Mouse (Mus musculus) bone marrow macrophage, adult 2 months (primary cell): ENCODE measurements around the gene Pcdh7. TPM values are rescaled to one million over a fixed set of nuclear protein-coding genes. Genes with fewer than 3 reads are reported as not detected.

ENCODE experiments used
- H3K27ac ChIP-seq: 2 replicates; pipeline ENCODE4 v1.5.1; 2012; ENCODE audit warnings: low read depth, low read length; ENCODE audit not compliant: insufficient read depth
- H3K4me1 ChIP-seq: 2 replicates; pipeline ENCODE4 v1.6.1; 2012; ENCODE audit warnings: low read length; ENCODE audit not compliant: control insufficient read depth, insufficient read depth
- H3K4me3 ChIP-seq: 2 replicates; pipeline ENCODE4 v1.5.1; 2012; ENCODE audit warnings: mild to moderate bottlenecking, low read length, moderate library complexity; ENCODE audit not compliant: insufficient read depth
- CTCF ChIP-seq: IDR thresholded peaks from 2 replicates; pipeline ENCODE4 v1.5.1; 2012; ENCODE audit warnings: low read depth, mild to moderate bottlenecking, low read length, moderate library complexity
- POLR2A ChIP-seq: IDR thresholded peaks from 2 replicates; pipeline ENCODE4 v1.6.1; 2012; ENCODE audit warnings: mild to moderate bottlenecking, low read depth, low read length, borderline replicate concordance
- polyA plus RNA-seq: library from polyadenylated mRNA; stranded (reverse); fragments of >200 nt; gene quantifications from 2 replicates; pipeline ENCODE4 v1.2.4, GENCODE M21; 2012; ENCODE audit not compliant: missing spikeins, insufficient read depth, insufficient read length

Gene Pcdh7
- polyA plus RNA-seq, 1 experiment = 4.2 TPM

DNA sequence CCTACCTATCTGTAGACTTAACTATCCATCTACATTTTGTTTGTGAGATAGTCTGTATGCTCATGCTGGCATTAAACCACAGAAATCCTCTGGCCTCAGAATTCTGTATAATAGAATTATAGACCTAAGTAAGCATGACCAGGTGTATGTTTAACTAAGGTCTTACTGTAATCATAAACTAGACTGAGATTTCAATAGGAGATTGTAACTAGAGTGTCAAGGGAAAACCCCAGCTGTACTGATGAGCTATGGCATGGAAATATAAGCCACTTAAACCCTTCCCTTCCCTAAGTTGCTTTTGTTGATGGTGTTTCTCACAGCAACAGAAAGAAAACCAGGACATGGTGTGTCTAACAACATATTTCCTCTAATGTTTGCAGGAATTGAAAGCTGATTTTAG is 78.6 kb downstream of the Pcdh7 start:
- Histone ChIP-seq H3K4me1 (no peaks in the 10 kb centered on the region), H3K4me3 (no peak overlapping the region), H3K27ac (no peak overlapping the region)
- no peak for TF ChIP-seq POLR2A
- TF ChIP-seq CTCF = no peak

DNA sequence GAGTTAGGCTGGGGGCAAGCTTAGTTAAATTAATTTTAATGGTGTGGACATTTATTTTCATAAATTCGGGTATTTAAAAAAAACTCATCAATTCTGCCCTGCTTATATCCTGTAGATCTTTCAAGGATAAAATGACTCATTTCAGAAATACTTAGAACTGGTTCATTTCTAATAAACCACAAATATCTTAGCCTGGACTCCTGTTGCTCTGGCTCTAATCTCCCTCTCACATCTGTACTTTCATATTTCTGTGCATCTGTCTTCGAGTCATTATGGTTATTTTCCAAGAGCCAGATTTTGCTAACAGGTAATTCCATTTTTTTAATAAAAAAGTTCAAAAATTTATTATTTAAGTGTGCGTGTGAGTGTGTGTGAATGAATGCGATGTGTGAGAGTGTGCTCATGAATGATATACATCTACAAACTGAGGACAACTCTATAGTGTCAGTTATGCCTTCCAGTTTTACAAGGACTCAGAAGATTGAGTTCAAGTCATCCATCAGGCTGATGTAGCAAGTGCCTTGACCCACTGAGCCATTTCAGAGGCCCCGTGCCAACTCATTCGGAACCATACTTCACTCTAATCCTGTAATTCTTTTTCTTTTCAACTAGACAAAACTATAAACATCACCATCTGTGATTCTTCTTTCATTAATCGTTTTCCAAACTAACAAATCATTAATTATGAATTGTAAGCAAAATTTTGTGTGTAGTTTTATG is 80.3 kb downstream of the Pcdh7 start:
- no peak overlapping the region for H3K27ac ChIP-seq
- H3K4me1 ChIP-seq = no peaks in the 10 kb centered on the region
- TF ChIP-seq CTCF (no peak), POLR2A (no peak)
- no peak overlapping the region for H3K4me3 ChIP-seq

DNA sequence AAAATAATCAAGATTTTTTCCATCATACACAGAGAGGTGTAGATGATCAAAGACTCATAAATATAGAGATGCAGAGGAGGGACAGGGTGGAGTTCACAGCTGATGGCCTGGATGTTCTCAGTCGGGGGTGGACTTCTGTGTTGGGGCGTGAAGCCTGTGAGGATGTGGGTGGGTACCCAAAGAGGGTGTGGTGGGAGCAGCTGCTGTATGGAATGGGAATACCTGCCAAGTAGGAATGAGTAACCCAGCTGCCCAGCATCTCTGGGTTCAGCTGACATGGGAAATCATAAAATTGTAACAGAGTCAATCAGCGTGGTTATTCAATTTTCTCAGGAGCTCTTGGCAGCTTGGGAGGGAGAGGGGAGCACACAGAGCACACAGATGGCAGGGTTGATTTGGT is 85.3 kb downstream of the Pcdh7 start:
- no peak overlapping the region for H3K4me3 ChIP-seq
- TF ChIP-seq POLR2A = no peak
- TF ChIP-seq CTCF = no peak
- no peaks in the 10 kb centered on the region for H3K4me1 ChIP-seq
- H3K27ac ChIP-seq = no peak overlapping the region

DNA sequence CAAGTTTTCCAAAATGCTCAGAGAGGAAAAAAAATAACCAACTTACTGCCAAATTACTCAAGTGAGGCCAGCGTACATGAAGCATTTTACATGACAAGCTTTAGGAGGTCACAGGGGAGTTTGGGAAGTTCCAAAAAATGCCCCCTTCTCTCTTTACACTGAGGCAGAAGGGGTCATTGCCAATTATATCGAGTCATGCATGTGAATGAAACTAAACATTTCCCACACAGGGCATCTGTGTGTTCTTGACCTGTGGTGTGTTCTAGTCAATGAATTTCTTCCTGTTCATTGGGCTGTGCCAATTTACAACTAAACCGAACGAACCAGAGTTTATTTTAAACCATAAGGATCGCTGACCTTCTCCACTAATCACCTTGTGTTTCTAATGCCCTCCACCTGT is 86.1 kb downstream of the Pcdh7 start:
- Histone ChIP-seq H3K4me3 (no peak overlapping the region), H3K4me1 (no peaks in the 10 kb centered on the region), H3K27ac (no peak overlapping the region)
- TF ChIP-seq POLR2A (no peak), CTCF (no peak)

DNA sequence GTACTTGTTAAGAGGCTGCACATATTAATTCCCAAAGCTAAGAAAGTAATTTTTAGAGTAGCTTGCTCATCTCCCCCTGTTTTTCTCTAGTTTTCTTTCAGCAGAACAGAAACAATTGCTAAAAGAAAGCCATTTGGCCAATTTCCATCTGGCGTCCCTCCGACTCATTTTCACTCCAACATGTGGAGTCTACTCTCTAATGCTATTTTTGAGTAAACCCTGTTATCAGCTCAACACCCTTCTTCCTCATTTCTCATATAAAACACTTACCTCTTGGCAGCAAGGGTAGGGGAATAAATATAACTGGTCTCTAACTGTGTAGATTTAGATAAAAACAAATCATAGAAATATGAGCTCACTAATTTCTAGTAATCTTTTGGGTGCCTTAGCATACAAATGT is 89.6 kb downstream of the Pcdh7 start:
- Histone ChIP-seq H3K27ac (no peak overlapping the region), H3K4me3 (no peak overlapping the region), H3K4me1 (peaks cover 2% of the 10 kb centered on the region)
- no peak for TF ChIP-seq POLR2A
- TF ChIP-seq CTCF = no peak

DNA sequence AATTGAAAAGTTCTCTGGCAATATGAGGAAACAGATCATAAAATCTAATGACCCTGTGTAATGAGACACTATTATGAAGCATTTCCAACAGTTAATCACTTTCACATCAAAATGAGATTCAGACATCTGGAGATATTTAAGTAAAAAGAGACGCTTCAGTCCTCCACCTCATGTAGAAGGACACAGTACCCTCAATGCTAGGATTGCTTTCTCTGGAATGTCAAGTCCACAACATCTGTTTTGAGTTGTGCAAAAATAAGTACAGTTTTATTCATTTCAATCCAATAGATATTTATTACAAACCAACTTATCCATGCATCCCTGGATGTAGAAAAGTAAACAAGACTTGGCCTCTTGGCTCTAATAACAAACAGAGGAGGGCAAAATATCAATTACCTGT is 92.9 kb downstream of the Pcdh7 start:
- no peak overlapping the region for H3K4me3 ChIP-seq
- no peak overlapping the region for H3K27ac ChIP-seq
- peaks cover 4% of the 10 kb centered on the region for H3K4me1 ChIP-seq
- TF ChIP-seq CTCF = no peak
- TF ChIP-seq POLR2A = no peak

DNA sequence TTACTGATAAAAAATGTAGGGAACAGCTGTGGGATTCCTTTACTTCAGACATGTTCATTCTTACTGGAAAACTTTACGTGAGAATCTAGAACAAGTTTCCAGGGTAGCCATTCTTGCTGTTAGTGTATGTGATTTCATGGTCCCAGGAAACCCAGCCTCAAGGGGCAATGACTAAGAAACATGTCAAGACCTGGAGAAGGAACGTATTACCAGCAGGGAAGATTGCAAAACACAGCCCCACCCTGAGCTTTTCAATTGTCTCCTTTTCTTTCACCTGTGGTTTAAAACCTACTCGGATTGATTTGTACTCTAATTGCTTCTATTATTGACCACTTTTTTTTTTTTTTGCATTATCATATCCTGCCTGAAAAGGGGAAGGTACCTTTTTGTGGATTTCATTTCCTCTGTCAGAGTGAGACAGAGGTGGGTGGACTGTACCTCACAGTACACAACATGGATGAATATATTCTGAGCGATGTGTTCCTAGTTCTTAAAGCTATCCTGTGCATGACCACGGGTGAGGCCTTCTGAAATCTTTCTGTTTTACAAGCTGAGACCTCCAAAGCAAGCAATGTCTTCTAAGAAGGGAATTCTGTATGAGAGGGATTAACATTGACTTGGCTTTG is 98.3 kb downstream of the Pcdh7 start:
- TF ChIP-seq CTCF = no peak
- TF ChIP-seq POLR2A = no peak
- Histone ChIP-seq H3K4me1 (peaks cover 8% of the 10 kb centered on the region), H3K27ac (0 out of 2 replicates have a peak overlapping the region, but pooled peaks have one; percentile 1), H3K4me3 (no peak overlapping the region)

DNA sequence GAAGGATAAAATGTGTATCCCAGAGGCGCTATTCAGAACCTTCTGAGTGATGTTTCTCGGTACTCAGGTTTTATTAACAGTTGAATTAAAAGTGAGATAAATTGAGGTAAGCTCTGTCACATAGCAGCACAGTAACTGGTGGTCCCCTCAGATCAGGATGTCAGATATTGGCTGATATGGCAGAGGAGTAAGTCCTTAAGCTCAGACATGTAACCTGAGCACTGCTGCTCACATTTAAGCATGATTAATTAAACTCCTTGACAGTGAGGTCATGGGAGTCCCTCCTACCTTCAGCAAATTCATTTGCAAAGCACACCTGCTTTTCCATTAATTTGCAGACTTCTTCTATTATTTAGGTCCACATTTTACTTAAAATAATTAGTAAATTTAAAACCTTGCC is 102.0 kb downstream of the Pcdh7 start:
- TF ChIP-seq CTCF = no peak
- no peak for TF ChIP-seq POLR2A
- Histone ChIP-seq H3K27ac (no peak overlapping the region), H3K4me3 (no peak overlapping the region), H3K4me1 (peaks cover 10% of the 10 kb centered on the region)

DNA sequence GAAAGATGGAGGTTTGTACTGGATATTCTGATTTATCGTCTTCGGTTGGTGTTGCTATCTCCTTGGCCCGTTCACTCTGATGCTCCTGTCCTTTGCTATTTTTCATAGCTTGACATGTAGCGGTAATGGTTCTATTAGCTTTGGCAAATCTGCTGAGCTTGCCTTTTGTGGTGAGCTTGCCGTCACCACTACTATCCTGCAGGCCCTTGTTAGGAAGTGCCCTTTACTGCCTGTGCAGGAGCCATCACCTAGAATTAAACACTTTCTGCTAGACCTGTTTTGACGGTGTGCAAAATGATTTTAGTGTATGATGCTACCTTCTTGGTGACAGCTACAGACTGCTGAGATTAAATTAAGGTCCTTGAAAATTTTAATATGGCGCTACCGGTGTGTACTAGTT is 103.3 kb downstream of the Pcdh7 start:
- Histone ChIP-seq H3K27ac (no peak overlapping the region), H3K4me1 (peaks cover 8% of the 10 kb centered on the region; the same call in 1 of the 2 replicates), H3K4me3 (no peak overlapping the region)
- TF ChIP-seq POLR2A (no peak), CTCF (no peak)

DNA sequence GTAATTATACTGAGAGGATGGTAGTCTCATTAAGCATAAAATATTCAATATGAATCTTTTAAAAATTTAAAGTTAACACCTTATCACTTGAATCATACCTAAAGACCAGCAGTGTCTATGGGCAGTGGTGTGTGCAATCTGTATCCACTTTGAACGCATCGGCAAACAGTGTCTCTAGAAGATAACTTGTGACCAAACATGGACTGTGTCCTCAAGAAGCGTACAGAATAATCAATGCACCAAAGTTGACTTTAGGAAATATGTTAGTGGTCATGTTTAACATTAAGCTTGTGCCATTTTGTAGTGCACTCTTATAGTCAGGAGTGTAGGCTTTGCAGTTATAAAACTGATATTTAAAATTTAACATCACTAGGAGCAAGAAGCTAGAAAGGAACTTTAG is 110.7 kb downstream of the Pcdh7 start:
- TF ChIP-seq CTCF (no peak), POLR2A (no peak)
- H3K4me1 ChIP-seq = 0 out of 2 replicates have a peak, but pooled peaks cover 5% of the 10 kb centered on the region
- H3K4me3 ChIP-seq = no peak overlapping the region
- no peak overlapping the region for H3K27ac ChIP-seq
